Mouse (Mus musculus) hindbrain, embryonic 11.5 days (tissue): ENCODE data around the gene Nlrx1. TPM values are rescaled to one million over a fixed set of nuclear protein-coding genes. Genes with fewer than 3 reads are reported as not detected.

ENCODE experiments used
- ATAC-seq: fragments of 200-750 bp; cut with Nextera tagmentation; 2 replicates; pipeline ENCODE4 v1.8.0; 2017; ENCODE audit warnings: mild to moderate bottlenecking, moderate TSS enrichment, moderate library complexity; ENCODE audit not compliant: low FRiP score
- DNase-seq: peaks from one replicate; pipeline ENCODE4 v3.0.0-alpha.2; 2015; ENCODE audit warnings: low spot score
- H3K27ac ChIP-seq: fragments of 300-500 bp; sonication (generic); 2 replicates; pipeline ENCODE4 v1.5.1; 2014; ENCODE audit warnings: mild to moderate bottlenecking, low read depth, low read length
- H3K27me3 ChIP-seq: fragments of 300-500 bp; sonication (generic); 2 replicates; pipeline ENCODE4 v1.6.1; 2014; ENCODE audit warnings: mild to moderate bottlenecking, low read length, moderate library complexity, mixed read lengths; ENCODE audit not compliant: control insufficient read depth, insufficient read depth
- H3K36me3 ChIP-seq: fragments of 300-500 bp; sonication (generic); 2 replicates; pipeline ENCODE4 v1.6.1; 2014; ENCODE audit warnings: mild to moderate bottlenecking, low read length, moderate library complexity, mixed read lengths; ENCODE audit not compliant: control insufficient read depth, insufficient read depth
- H3K4me1 ChIP-seq: fragments of 300-500 bp; sonication (generic); replicated peaks from 2 replicates; pipeline ENCODE4 v1.6.1; 2014; ENCODE audit warnings: low read length, mixed read lengths; ENCODE audit not compliant: control insufficient read depth, insufficient read depth
- H3K4me2 ChIP-seq: fragments of 300-500 bp; sonication (generic); replicated peaks from 2 replicates; pipeline ENCODE4 v1.6.1; 2014; ENCODE audit warnings: mild to moderate bottlenecking, low read depth, low read length
- H3K4me3 ChIP-seq: fragments of 300-500 bp; sonication (generic); 2 replicates; pipeline ENCODE4 v1.5.1; 2014; ENCODE audit warnings: low read depth, low read length
- H3K9ac ChIP-seq: fragments of 300-500 bp; sonication (generic); 2 replicates; pipeline ENCODE4 v1.6.1; 2014; ENCODE audit warnings: low read depth, low read length
- H3K9me3 ChIP-seq: fragments of 300-500 bp; sonication (generic); 2 replicates; pipeline ENCODE4 v1.6.1; 2016; ENCODE audit warnings: low read length; ENCODE audit not compliant: control insufficient read depth
- WGBS: fragments of 180-500 bp; shearing (Covaris S2); extraction: QIAGEN DNeasy Blood & Tissue Kit; methylation state at CpG from one replicate; pipeline ENCODE4 v1.1.7; 2014; 5-methylcytosine and 5-hydroxymethylcytosine counted together
- polyA plus RNA-seq: library from polyadenylated mRNA; unstranded; fragments of >200 nt; fragmentation: Nextera tagmentation; extraction: Ambion mirVana; gene quantifications from 2 replicates; pipeline ENCODE4 v1.2.1, GENCODE M21; 2014

The Nlrx1 gene
- polyA plus RNA-seq, 1 experiment from 2014 or later = 2.9 TPM

DNA sequence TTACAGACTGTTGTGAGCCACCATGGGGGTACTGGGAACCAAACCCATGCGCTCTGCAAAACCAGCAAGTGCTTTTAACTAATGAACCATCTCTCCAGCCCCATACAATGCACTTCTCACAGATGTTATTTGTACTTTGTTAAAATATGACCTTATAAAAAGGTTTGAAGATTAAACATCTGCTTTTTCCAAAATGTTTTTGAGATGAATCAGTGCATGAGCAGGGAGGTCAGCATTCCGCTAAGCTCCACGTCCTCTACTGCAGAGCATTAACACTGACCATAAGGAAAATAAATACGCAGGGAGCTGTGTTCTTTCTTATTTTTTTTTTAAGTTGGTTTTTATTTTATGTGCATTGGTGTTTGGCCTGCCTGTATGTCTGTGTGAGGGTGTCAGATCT, 56.0 kb downstream of the Nlrx1 start:
- 95% methylated on average over 4 of the region's 4 CpGs for WGBS
- Histone ChIP-seq H3K9ac (no peak overlapping the region), H3K27me3 (no peaks in the 10 kb centered on the region), H3K9me3 (no peaks in the 10 kb centered on the region), H3K36me3 (no peaks in the 10 kb centered on the region), H3K4me3 (no peak overlapping the region), H3K27ac (no peak overlapping the region), H3K4me1 (no peaks in the 10 kb centered on the region), H3K4me2 (no peak overlapping the region)
- no peak for DNase-seq
- ATAC-seq = no peak

- Histone ChIP-seq H3K27ac (no peak overlapping the region), H3K27me3 (no peaks in the 10 kb centered on the region), H3K9me3 (no peaks in the 10 kb centered on the region), H3K4me2 (no peak overlapping the region), H3K4me1 (no peaks in the 10 kb centered on the region), H3K36me3 (no peaks in the 10 kb centered on the region), H3K4me3 (no peak overlapping the region), H3K9ac (no peak overlapping the region)
- WGBS = 95% methylated on average over 4 of the region's 4 CpGs
- DNase-seq (no peak), ATAC-seq (no peak)
Observed at GRCm38 (mm10) chr9:44209416-44209815, 59.0 kb downstream of the Nlrx1 start.

DNA sequence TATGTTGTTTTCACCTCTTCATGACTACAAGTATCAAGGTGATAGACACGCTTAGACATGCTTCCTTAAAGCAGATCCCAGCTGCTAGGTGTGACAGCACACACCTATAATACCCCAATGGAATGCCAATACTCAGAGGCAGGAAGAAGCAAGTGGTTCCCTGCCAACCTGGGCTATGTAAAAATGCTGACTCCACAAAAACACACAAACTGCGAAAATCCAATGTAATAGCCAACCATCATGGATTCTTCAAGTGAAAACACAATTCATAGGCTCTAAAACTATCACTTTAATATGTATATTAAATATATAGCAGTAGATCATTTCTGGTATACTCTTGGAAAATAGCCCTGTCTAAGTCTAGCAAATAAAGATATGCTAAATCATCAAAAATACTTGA, 60.6 kb downstream of the Nlrx1 start:
- Histone ChIP-seq H3K4me2 (no peak overlapping the region), H3K36me3 (no peaks in the 10 kb centered on the region), H3K4me3 (no peak overlapping the region), H3K9ac (no peak overlapping the region), H3K4me1 (no peaks in the 10 kb centered on the region), H3K9me3 (no peaks in the 10 kb centered on the region), H3K27me3 (no peaks in the 10 kb centered on the region), H3K27ac (no peak overlapping the region)
- WGBS = 92% methylated on average over 2 of the region's 2 CpGs
- no peak for DNase-seq
- no peak for ATAC-seq

Other genes starting within 250 kb of the Nlrx1 start
- gene Thy1, start 225.2 kb downstream of the Nlrx1 start, polyA plus RNA-seq = 0.31 and 0.35 TPM in 2 replicates
- 11.4 and 13.9 TPM in 2 replicates for gene Usp2, start 201.6 kb downstream of the Nlrx1 start, polyA plus RNA-seq
- gene Mfrp, start 166.9 kb downstream of the Nlrx1 start, polyA plus RNA-seq = 0.10 and 0.23 TPM in 2 replicates
- 0.82 and 1.2 TPM in 2 replicates for gene C1qtnf5, start 161.4 kb downstream of the Nlrx1 start, polyA plus RNA-seq
- gene Gm49380, start 155.1 kb downstream of the Nlrx1 start, polyA plus RNA-seq = 0.29 and 0.38 TPM in 2 replicates
- gene Rnf26, start 155.1 kb downstream of the Nlrx1 start, polyA plus RNA-seq = 43.7 and 51.8 TPM in 2 replicates
- 13.0 and 14.3 TPM in 2 replicates for gene Mcam, start 134.1 kb downstream of the Nlrx1 start, polyA plus RNA-seq
- 22.7 and 24.7 TPM in 2 replicates for gene Cbl, start 34.5 kb downstream of the Nlrx1 start, polyA plus RNA-seq
- not detected in 2 replicates for gene Ccdc153, start 27.9 kb downstream of the Nlrx1 start, polyA plus RNA-seq
- gene Pdzd3, start 17.1 kb downstream of the Nlrx1 start, polyA plus RNA-seq = 0.13 TPM in 1 of 2 replicates, not detected in the other
- gene Abcg4, start 20.0 kb upstream of the Nlrx1 start, polyA plus RNA-seq = 2.9 and 5.7 TPM in 2 replicates
- gene Hinfp, start 37.1 kb upstream of the Nlrx1 start, polyA plus RNA-seq = 23.1 and 23.2 TPM in 2 replicates
- gene C2cd2l, start 51.7 kb upstream of the Nlrx1 start, polyA plus RNA-seq = 10.1 and 11.4 TPM in 2 replicates
- 47.7 and 51.6 TPM in 2 replicates for gene Dpagt1, start 57.4 kb upstream of the Nlrx1 start, polyA plus RNA-seq
- 340 and 346 TPM in 2 replicates for gene H2afx, start 66.1 kb upstream of the Nlrx1 start, polyA plus RNA-seq
- 134 and 151 TPM in 2 replicates for gene Hmbs, start 75.6 kb upstream of the Nlrx1 start, polyA plus RNA-seq
- gene Vps11, start 93.1 kb upstream of the Nlrx1 start, polyA plus RNA-seq = 23.4 and 31.5 TPM in 2 replicates
- 29.7 and 31.8 TPM in 2 replicates for gene Hyou1, start 110.9 kb upstream of the Nlrx1 start, polyA plus RNA-seq
- gene Slc37a4, start 128.3 kb upstream of the Nlrx1 start, polyA plus RNA-seq = 27.9 and 31.5 TPM in 2 replicates
- gene Rps25, start 138.5 kb upstream of the Nlrx1 start, polyA plus RNA-seq = 1,535 and 1,670 TPM in 2 replicates
- gene Trappc4, start 139.0 kb upstream of the Nlrx1 start, polyA plus RNA-seq = 255 and 264 TPM in 2 replicates
- gene Ccdc84, start 150.0 kb upstream of the Nlrx1 start, polyA plus RNA-seq = 21.7 and 22.0 TPM in 2 replicates
- not detected in 2 replicates for gene Foxr1, start 172.5 kb upstream of the Nlrx1 start, polyA plus RNA-seq
- gene Upk2, start 186.4 kb upstream of the Nlrx1 start, polyA plus RNA-seq = 0.83 TPM in 1 of 2 replicates, not detected in the other
- 8.6 and 10.1 TPM in 2 replicates for gene Bcl9l, start 214.2 kb upstream of the Nlrx1 start, polyA plus RNA-seq